Mouse (Mus musculus) ES-Bruce4 (cell line): ENCODE results near the gene Kmt5b.

ENCODE experiments used
- EP300 ChIP-seq: IDR thresholded peaks from 2 replicates; pipeline ENCODE4 v1.6.1; 2011; ENCODE audit warnings: low read depth, low read length; ENCODE audit not compliant: insufficient read depth
- POLR2A ChIP-seq: IDR thresholded peaks from one replicate; pipeline ENCODE4 v1.8.1; 2011; ENCODE audit warnings: low read length; ENCODE audit not compliant: insufficient read depth

- TF ChIP-seq EP300 (no peak), POLR2A (no peak)
Measured at GRCm38 (mm10) chr19:3810536-3811233, 43.5 kb downstream of the Kmt5b start.
